Mouse (Mus musculus) kidney, postnatal 10 days (tissue): ENCODE measurements around the gene Cacng7.
"Not testable (repeated sequence)": the region's sequence is repeated elsewhere in the genome, so short reads cannot be mapped to it uniquely, and the experiment has no call there.

ENCODE experiments used
- DNase-seq: peaks from one replicate; pipeline ENCODE4 v3.0.0; 2021; ENCODE audit warnings: mixed read lengths

Gene Cacng7

DNA sequence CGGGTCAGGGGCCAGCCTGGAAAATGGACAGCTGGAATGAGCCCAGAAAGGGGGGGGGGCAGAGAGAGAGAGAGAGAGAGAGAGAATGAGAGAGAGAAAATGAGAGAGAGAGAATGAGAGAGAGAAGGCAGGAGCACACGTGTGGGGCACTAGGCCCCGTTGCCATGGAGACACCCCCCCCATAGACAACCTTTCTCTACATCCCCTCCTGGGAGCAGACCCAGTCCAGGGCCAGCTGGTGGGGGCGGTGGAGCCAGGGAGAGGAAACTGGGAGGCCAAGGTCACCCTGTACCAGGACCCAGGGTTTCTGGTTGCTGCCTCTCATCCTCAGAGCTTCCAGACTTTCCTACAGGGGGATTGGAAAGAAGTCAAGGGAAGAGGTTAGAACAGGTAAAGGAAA is 59.1 kb downstream of the Cacng7 start:
- DNase-seq, result peak; percentile 16

DNA sequence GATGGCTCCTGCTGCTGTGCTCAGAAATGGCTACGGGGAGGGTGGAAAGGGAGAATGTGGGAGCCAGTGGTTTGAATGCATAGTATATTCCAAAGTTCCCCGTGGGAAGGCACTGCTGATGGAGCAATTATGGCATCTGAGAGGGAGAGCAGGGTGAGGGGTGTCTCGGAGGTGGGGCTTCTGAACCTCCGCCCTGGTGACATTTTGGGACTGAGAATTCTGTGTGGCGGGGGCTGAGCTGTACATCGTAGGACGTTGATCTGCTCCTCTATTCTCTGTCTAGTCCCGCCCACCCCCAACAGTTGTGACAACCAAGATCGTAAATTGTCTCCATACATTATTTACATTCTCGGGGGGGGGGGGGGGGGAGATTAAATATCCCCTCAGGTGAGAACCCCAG is 64.6 kb downstream of the Cacng7 start:
- no peak for DNase-seq

DNA sequence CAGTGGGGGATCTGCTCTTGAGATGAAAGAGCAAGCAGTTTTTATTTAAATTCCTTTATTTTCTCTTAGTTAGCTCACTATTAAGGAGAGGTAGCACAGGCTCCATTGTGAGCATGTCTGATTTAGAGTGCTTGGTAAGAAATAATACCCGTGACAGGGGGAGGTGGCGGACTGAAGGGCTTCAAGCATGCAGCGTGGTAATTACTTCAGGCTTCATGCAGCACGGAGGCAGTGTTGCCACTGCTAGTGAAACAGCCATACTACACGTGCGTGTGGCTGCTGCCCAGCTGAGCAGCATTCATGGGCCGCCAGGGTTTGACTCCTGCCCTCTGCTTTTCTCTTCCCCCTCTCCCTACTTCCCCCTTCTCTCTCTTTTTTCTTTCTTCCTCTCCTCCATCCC is 65.0 kb downstream of the Cacng7 start:
- no peak for DNase-seq

DNA sequence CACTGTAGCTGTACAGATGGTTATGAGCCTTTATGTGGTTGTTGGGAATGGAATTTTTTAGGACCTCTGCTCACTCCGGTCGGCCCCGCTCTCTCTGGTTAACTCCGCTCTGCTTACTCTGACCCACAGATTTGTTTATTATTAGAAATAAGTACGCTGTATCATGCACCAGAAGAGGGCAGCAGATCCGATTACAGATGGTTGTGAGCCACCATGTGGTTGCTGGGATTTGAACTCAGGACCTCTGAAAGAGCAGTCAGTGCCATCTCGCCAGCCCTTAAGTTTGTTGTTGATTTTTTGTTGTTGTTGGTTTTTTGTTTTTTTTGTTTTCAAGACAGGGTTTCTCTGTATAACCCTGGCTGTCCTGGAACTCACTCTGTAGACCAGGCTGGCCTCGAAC is 65.6 kb downstream of the Cacng7 start:
- not testable (repeated sequence) for DNase-seq

DNA sequence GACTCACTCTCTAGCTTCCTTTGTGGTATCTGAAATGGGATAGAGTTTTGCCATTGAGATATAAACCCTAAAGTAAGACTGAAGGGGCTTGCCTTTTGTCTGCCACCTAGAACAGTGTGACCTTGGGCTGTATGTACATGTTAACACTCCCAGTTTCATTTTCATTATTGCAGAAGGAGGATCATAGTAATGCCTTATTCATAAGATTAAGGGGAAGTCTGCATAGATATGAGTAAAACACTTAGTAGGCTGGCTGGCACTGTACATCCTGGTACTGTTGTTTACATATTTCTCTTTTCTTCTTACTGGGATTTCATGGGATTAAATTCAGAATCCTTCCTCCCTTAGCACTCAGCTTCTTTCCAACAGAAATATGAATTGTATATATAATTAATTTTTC is 67.2 kb downstream of the Cacng7 start:
- no peak for DNase-seq

DNA sequence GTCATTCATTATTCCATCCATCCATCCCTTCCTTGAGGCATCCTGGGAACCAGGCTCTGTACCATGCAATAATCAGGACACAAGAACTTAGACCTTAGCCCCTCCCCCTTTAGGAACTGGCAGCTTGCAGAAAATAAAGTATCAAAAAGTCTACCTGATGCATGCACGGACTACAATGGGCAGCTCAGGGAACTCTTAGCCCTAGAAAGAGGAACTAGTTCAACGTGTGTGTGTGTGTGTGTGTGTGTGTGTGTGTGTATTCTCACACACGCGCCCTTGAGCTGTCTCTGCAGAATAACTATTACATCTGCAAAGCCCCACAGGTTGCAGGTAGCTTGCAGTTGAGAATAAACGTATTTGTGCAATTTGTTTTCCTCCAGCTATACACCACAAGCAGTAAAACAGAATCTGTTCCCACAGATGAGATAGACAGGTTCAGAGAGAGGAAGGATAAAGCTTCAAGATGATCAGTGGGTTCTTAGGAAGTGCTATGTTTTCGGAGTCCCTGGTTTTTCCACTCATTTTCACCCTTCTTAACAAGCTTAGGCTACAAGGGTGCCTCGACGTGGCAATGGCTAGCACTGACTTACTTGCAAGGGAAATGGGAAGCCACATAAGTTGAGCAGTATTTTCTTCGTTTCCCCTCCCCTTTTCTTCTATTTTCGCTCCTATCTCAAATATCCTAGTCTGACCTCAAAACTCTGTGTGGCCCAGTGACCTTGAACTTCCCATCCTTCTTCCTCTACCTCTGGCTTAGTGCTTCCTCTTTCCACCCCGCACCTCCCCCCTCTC is 77.2 kb downstream of the Cacng7 start:
- DNase-seq, result no peak

DNA sequence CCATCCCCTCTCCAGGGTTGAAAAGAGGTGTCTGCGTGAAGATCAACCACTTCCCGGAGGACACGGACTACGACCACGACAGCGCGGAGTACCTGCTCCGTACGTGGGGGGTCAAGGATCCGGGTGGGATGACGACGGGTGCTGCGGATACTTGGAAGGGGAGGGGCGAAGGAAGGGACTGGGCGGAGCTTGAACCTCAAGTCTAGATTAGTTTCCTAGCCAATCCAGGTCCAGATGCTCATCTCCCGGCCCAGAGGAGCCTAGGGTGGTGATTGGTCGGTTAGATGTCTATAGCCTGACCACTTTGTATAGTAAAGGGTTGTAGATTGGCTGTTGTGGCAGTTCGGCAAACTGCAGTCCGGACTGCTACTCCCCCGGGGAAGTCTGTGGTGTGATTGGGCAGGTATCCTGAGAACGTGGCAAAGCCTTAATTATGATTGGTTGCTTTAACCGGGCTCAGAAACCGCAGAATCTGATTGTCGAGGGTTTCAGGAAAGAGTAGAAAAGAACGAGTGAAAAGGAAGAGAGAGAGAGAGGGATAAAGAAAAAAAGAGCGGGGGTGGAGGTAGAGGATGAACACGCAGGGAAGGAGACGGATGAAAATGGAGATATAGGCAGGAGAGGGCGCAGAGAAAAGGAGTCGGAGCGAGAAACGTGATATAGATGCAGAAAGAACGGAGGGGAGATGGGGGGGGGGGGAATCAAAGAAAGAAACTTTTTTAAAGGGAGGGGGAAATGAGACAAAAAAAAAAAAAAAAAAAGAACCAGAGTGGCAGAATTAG is 78.6 kb downstream of the Cacng7 start:
- DNase-seq, result peak; percentile 39

DNA sequence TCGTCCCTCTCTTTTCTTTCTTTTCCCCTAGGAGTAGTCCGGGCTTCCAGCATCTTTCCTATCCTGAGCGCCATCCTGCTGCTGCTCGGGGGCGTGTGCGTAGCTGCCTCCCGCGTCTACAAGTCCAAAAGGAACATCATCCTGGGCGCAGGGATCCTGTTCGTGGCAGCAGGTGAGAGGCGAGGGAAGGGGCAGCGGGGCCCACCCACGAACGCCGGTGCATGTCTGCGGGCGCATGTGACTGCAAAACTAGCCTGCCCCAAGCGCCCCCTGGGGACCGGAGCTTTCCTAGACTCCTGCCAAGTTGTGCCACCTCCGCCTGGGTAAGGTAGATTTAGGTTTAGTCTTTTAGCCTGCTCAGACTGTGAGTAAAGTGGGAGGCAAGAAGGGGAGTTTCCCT is 79.3 kb downstream of the Cacng7 start:
- peak; percentile 38 for DNase-seq

DNA sequence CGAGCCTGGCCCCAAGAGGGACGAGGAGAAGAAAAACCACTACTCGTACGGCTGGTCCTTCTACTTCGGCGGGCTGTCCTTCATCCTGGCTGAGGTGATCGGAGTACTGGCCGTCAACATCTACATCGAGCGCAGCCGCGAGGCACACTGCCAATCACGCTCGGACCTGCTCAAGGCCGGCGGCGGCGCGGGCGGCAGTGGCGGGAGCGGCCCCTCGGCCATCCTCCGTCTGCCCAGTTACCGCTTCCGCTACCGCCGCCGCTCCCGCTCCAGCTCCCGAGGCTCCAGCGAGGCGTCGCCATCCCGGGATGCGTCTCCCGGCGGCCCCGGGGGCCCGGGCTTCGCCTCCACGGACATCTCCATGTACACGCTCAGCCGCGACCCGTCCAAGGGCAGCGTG is 82.1 kb downstream of the Cacng7 start:
- DNase-seq, result peak; percentile 59

DNA sequence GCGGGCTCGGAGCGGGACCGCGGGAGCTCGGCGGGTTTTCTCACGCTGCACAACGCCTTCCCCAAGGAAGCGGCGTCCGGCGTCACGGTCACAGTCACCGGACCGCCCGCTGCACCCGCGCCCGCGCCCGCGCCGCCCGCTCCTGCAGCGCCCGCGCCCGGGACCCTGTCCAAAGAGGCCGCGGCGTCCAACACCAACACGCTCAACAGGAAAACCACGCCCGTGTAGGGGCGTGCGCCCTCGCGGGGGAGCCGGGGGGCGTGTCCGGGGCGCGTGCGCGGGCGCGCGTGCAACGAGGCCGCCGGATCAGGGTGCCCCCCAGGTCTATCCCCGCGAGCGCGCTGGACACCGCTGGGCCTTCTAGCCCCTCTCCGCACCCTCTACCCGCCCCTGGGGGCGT is 82.6 kb downstream of the Cacng7 start:
- peak; percentile 58 for DNase-seq
